Mouse (Mus musculus) kidney, adult 2 months (tissue): ENCODE data around the gene Cmtm5. TPM values are rescaled to one million over a fixed set of nuclear protein-coding genes. Genes with fewer than 3 reads are reported as not detected.
"Not testable (repeated sequence)": the region's sequence is repeated elsewhere in the genome, so short reads cannot be mapped to it uniquely, and the experiment has no call there.

ENCODE experiments used
- DNase-seq: peaks from one replicate; pipeline ENCODE4 v3.0.0; 2021
- H3K27ac ChIP-seq: fragments of 200-500 bp; 2 replicates; pipeline ENCODE4 v1.5.1; 2012; ENCODE audit warnings: low read depth, low read length, control low read depth, inconsistent platforms; ENCODE audit not compliant: insufficient read depth
- H3K27me3 ChIP-seq: fragments of 200-500 bp; replicated peaks from 2 replicates; pipeline ENCODE4 v1.6.1; 2012; ENCODE audit warnings: mild to moderate bottlenecking, moderate library complexity, low read length, inconsistent platforms; ENCODE audit not compliant: control insufficient read depth, insufficient read depth
- H3K36me3 ChIP-seq: fragments of 200-500 bp; 2 replicates; pipeline ENCODE4 v1.6.1; 2012; ENCODE audit warnings: mild to moderate bottlenecking, moderate library complexity, low read length, inconsistent platforms; ENCODE audit not compliant: control insufficient read depth, insufficient read depth
- H3K4me1 ChIP-seq: fragments of 200-500 bp; 2 replicates; pipeline ENCODE4 v1.6.1; 2011; ENCODE audit warnings: low read length; ENCODE audit not compliant: control insufficient read depth, insufficient read depth
- H3K4me3 ChIP-seq: fragments of 200-500 bp; 2 replicates; pipeline ENCODE4 v1.5.1; 2011; ENCODE audit warnings: mild to moderate bottlenecking, low read depth, low read length, control low read depth; ENCODE audit not compliant: insufficient read depth
- CTCF ChIP-seq: fragments of 200-500 bp; conservative IDR thresholded peaks from 2 replicates; pipeline ENCODE4 v1.5.1; 2011; ENCODE audit warnings: low read depth, mild to moderate bottlenecking, control low read depth, low read length, moderate library complexity, mixed read lengths; ENCODE audit not compliant: insufficient read depth, insufficient read length
- POLR2A ChIP-seq: fragments of 200-500 bp; IDR thresholded peaks from one replicate; pipeline ENCODE4 v1.6.1; 2011; ENCODE audit warnings: low read depth, low read length, control low read depth
- WGBS: fragments of 180-500 bp; shearing (Covaris S2); methylation state at CpG from one replicate; pipeline ENCODE4 v1.1.7; 2018; 5-methylcytosine and 5-hydroxymethylcytosine counted together
- polyA plus RNA-seq: library from polyadenylated mRNA; depleted of rRNA; stranded (reverse); fragments of >200 nt; gene quantifications from 2 replicates; pipeline ENCODE4 v1.2.3, GENCODE M21; 2012; rRNA removed

The Cmtm5 gene
- polyA plus RNA-seq, 1 experiment: 0.59 TPM

DNA sequence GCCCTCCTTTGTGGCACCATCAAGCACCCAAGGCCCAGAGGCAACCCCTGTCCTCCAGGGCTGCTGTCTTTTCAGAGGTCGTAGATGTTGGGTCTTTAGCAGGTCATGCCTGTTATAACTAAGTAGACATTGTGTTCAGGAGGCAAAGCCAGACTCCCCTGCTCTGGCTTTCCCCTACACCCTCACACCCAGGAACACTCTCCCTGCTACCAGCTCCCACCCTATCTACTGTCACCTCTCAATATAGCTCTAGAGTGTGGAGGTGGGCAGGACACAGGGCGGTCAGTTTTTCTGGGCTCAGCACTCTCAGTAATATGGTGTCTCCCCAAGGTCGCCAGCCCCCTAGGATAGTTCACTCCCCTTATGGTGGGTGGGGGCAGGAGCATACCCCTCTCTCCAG lies 31.8 kb downstream of the Cmtm5 start:
- H3K4me3 ChIP-seq: no peak overlapping the region
- DNase-seq: no peak
- H3K36me3 ChIP-seq: no peaks in the 10 kb centered on the region
- H3K27me3 ChIP-seq: no peaks in the 10 kb centered on the region
- WGBS: 95% methylated on average over 3 of the region's 3 CpGs
- H3K27ac ChIP-seq: no peak overlapping the region
- TF ChIP-seq POLR2A (no peak), CTCF (no peak)
- H3K4me1 ChIP-seq: no peaks in the 10 kb centered on the region

DNA sequence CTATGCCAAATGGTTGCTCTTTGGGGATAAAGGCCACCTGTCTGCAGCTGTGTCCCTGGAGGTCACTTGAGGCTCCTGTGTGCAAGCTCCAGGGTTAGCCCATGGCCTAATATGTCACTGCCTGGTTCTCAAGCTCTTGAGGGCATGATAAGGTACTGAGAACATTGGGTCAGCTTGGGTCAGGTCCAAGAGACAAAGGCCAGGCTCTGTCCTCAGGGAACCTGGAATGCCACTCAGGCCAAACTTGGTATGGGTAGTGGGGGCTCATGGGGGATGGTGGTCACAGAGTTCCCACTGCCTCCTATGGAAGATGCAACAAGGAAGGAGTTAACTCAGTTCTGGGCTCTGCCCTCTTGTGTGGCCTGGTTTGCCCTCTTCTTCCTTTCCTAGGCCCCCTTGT lies 32.3 kb downstream of the Cmtm5 start:
- H3K4me1 ChIP-seq: no peaks in the 10 kb centered on the region
- DNase-seq: no peak
- H3K27me3 ChIP-seq: no peaks in the 10 kb centered on the region
- no peak overlapping the region for H3K4me3 ChIP-seq
- no peak overlapping the region for H3K27ac ChIP-seq
- TF ChIP-seq POLR2A: no peak
- H3K36me3 ChIP-seq: no peaks in the 10 kb centered on the region

DNA sequence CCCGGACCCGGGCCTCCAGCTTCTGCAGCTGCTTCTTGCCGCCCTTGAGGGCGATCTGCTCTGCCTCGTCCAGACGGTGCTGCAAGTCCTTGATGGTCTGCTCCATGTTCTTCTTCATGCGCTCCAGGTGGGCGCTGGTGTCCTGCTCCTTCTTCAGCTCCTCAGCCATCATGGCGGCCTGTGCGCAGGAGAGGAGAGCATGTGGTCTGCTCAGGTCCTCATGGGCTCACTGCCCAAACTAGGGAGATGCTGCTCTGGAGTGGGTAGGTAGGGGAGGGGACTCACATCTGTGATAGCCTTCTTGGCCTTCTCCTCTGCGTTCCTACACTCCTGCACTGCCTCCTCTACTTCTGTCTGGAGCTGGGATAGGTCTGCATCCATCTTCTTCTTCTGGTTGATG lies 36.7 kb downstream of the Cmtm5 start:
- H3K4me3 ChIP-seq, DNase-seq, H3K27me3 ChIP-seq, H3K27ac ChIP-seq, H3K4me1 ChIP-seq, H3K36me3 ChIP-seq: not testable (repeated sequence)
- WGBS: 96% methylated on average over 11 of the region's 11 CpGs

DNA sequence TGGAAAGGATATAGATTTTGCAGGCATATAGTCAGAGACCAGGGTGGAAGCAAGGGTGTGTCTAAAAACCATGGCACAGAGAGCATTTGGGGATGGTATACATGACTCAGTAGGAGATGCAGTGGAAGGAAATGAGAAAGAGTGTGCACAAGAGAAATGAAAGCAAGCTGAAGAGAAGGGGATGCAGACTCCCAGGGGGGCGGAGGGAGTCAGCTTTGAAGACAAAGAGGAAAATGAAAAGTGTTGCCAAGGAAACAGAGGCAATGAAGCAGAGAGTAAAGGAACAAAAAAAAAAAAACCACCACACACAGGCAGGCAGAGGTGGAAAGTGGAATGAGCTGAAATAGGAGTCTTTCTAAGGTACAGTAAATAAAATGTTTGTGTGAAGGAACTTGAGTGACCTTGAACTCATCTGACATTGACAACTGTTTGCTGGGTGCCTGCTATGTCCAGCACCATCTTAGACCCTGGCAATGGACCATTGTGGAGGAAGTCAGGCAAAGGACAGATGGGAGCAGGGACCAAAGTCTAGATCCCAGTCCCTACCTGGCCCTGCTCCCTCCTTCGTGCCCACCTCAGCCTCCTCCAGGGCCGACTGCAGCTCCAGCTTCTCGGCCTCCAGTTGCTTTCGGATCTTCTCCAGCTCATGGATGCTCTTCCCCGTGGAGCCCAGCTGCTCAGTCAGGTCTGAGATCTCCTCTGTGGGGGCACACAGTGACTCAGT lies 38.2 kb downstream of the Cmtm5 start:
- WGBS: 79% methylated on average over 6 of the region's 6 CpGs
- TF ChIP-seq CTCF: no peak
- TF ChIP-seq POLR2A: no peak
- DNase-seq: no peak

GRCm38 (mm10) chr14:54976633-54977032 lies 40.6 kb downstream of the Cmtm5 start, which contains the start of gene Gm17428:
TSS of gene Gm17428 (plus strand) at chr14:54976933.
- Histone ChIP-seq H3K4me3 (no peak within 1 kb of the TSS), H3K27ac (no peak within 1 kb of the TSS), H3K27me3 (no peaks in the 10 kb centered on the region), H3K4me1 (no peaks in the 10 kb centered on the region), H3K36me3 (no peaks in the 10 kb centered on the region)
- DNase-seq: no peak
- 67% methylated on average over 1 of the region's 1 CpGs for WGBS
- no peak for TF ChIP-seq CTCF
- no peak for TF ChIP-seq POLR2A

More for the DNA sequence above, 38.2 kb downstream of the Cmtm5 start:
- H3K4me1 ChIP-seq: no peaks in the 10 kb centered on the region
- no peaks in the 10 kb centered on the region for H3K36me3 ChIP-seq
- H3K27me3 ChIP-seq: no peaks in the 10 kb centered on the region
- no peak overlapping the region for H3K27ac ChIP-seq
- no peak overlapping the region for H3K4me3 ChIP-seq

DNA sequence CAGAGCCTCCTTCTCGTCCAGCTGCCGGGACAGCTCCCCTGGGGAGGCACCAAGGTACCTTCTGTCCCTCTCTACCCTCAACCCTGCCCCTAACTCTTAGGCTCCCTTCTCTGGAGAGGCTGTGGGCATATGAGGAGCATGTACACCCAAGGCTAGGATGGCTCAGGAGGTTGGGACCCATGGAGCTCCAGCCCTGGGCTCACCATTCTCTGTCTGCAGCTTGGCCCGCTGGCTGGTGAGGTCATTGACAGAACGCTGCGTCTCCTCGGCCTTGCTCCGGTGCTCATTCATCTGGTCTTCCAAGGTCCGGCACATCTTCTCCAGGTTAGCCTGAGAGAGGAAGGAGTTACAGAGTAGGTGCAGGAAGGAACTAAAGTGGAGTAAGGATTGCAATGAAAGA lies 42.6 kb downstream of the Cmtm5 start:
- H3K27ac ChIP-seq: no peak overlapping the region
- no peak for TF ChIP-seq POLR2A
- TF ChIP-seq CTCF: no peak
- no peaks in the 10 kb centered on the region for H3K4me1 ChIP-seq
- 83% methylated on average over 8 of the region's 8 CpGs for WGBS
- no peaks in the 10 kb centered on the region for H3K36me3 ChIP-seq
- DNase-seq: no peak
- H3K4me3 ChIP-seq: no peak overlapping the region
- H3K27me3 ChIP-seq: no peaks in the 10 kb centered on the region

GRCm38 (mm10) chr14:54981934-54982333 lies 45.9 kb downstream of the Cmtm5 start:
- Histone ChIP-seq H3K4me1 (no peaks in the 10 kb centered on the region), H3K27ac (no peak overlapping the region), H3K36me3 (no peaks in the 10 kb centered on the region), H3K4me3 (no peak overlapping the region), H3K27me3 (no peaks in the 10 kb centered on the region)
- TF ChIP-seq CTCF (no peak), POLR2A (no peak)
- 95% methylated on average over 7 of the region's 7 CpGs for WGBS
- no peak for DNase-seq

GRCm38 (mm10) chr14:54988350-54988874 lies 52.4 kb downstream of the Cmtm5 start:
- H3K4me3 ChIP-seq, H3K27ac ChIP-seq, H3K4me1 ChIP-seq, DNase-seq, H3K27me3 ChIP-seq, H3K36me3 ChIP-seq: not testable (repeated sequence)
- 89% methylated on average over 9 of the region's 9 CpGs for WGBS

Other genes with a start within 250 kb of the Cmtm5 start
- gene Acin1, start 249.3 kb upstream of the Cmtm5 start, polyA plus RNA-seq: 79.2 and 79.4 TPM in 2 replicates
- 0.16 and 0.20 TPM in 2 replicates for gene Gm29776, start 237.4 kb upstream of the Cmtm5 start, polyA plus RNA-seq
- gene Cebpe, start 224.1 kb upstream of the Cmtm5 start, polyA plus RNA-seq: 0.20 and 0.30 TPM in 2 replicates
- 333 and 352 TPM in 2 replicates for gene Slc7a8, start 154.3 kb upstream of the Cmtm5 start, polyA plus RNA-seq
- 7.4 and 7.6 TPM in 2 replicates for gene Rnf212b, start 122.1 kb upstream of the Cmtm5 start, polyA plus RNA-seq
- gene Homez, start 65.3 kb upstream of the Cmtm5 start, polyA plus RNA-seq: 9.2 and 9.6 TPM in 2 replicates
- gene Ppp1r3e, start 58.7 kb upstream of the Cmtm5 start, polyA plus RNA-seq: 21.0 and 23.5 TPM in 2 replicates
- 47.1 and 59.0 TPM in 2 replicates for gene Bcl2l2, start 52.9 kb upstream of the Cmtm5 start, polyA plus RNA-seq
- gene Gm20521, start 52.8 kb upstream of the Cmtm5 start, polyA plus RNA-seq: not detected in 2 replicates
- 111 and 114 TPM in 2 replicates for gene Pabpn1, start 43.8 kb upstream of the Cmtm5 start, polyA plus RNA-seq
- 63.9 and 85.8 TPM in 2 replicates for gene Slc22a17, start 23.1 kb upstream of the Cmtm5 start, polyA plus RNA-seq
- 1.8 and 2.8 TPM in 2 replicates for gene Efs, start 10.1 kb upstream of the Cmtm5 start, polyA plus RNA-seq
- gene Il25, start 3.6 kb upstream of the Cmtm5 start, polyA plus RNA-seq: not detected in 2 replicates
- 0.75 and 1.5 TPM in 2 replicates for gene Myh6, start 30.7 kb downstream of the Cmtm5 start, polyA plus RNA-seq
- not detected in 2 replicates for gene Gm17428, start 40.7 kb downstream of the Cmtm5 start, polyA plus RNA-seq
- gene Myh7, start 58.4 kb downstream of the Cmtm5 start, polyA plus RNA-seq: 0.05 and 5.2 TPM in 2 replicates
- 15.0 and 15.5 TPM in 2 replicates for gene Ngdn, start 79.2 kb downstream of the Cmtm5 start, polyA plus RNA-seq
- gene Zfhx2, start 156.1 kb downstream of the Cmtm5 start, polyA plus RNA-seq: 2.1 TPM in 2 replicates
- 12.1 and 13.8 TPM in 2 replicates for gene Thtpa, start 158.5 kb downstream of the Cmtm5 start, polyA plus RNA-seq
- gene Ap1g2, start 170.3 kb downstream of the Cmtm5 start, polyA plus RNA-seq: 28.2 and 29.6 TPM in 2 replicates
- gene Jph4, start 180.7 kb downstream of the Cmtm5 start, polyA plus RNA-seq: 0.19 and 0.25 TPM in 2 replicates